Mouse (Mus musculus): ENCODE results near the gene Aagab.
A peak's percentile ranks its signal among the peaks of the same experiment; 100 is the strongest.

Aagab gene

DNA sequence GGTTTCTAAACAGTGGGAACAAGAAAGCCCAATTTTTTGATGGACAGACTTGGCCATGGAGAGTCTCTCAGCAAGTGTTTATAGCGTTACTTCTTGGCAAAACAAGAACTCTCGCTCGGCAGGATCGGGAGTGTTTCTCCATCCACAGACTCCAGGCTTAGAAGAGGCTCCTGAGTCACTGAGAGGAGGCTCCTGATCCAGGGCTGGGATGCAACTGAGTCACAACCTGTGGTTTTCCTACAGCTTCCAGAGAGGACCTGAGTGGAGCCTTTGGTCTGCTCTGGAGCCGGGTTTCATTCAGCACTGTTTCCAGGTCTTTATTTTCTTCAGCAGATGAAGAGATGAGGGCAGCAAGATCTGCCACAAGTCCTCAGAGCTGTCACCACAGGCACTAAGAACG is 5.5 kb downstream of the Aagab start:
- no peak for DNase-seq

GRCm38 (mm10) chr9:63609246-63609645 is 6.8 kb downstream of the Aagab start:
- no peak for DNase-seq

GRCm38 (mm10) chr9:63609776-63610175 is 7.3 kb downstream of the Aagab start:
- no peak for DNase-seq

GRCm38 (mm10) chr9:63610231-63610630 is 7.8 kb downstream of the Aagab start:
- no peak for DNase-seq

DNA sequence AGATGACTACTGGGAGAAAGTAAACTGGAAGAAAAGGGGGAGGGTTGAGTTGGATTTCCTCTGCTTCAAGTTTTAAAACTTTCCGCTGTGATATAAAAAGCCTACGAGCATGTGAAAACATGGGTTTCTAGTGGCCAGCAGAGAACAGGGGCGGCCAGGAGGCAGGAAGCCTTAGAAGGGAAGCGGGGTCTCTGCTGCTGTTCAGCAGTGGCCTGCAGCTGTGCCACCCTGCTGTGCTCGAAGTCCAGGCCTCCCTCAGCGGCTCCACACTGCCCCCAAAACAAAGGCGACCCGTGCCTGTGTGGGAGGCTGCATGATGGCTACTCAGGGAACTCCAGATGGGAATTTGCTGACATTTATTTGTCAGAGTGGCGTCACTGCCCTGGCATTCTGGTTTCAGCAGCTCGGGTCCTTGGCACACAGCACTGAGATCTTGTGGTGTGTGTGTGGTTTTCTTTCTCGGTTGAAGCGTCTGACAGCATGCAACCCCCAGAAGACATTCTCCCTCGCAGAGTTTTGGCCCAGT is 8.4 kb downstream of the Aagab start:
- DNase-seq = peak; percentile 25 to 29

GRCm38 (mm10) chr9:63611967-63612366 is 9.5 kb downstream of the Aagab start:
- DNase-seq = no peak

GRCm38 (mm10) chr9:63612565-63613515 is 10.4 kb downstream of the Aagab start:
- peak; percentile 42 to 44 for DNase-seq

DNA sequence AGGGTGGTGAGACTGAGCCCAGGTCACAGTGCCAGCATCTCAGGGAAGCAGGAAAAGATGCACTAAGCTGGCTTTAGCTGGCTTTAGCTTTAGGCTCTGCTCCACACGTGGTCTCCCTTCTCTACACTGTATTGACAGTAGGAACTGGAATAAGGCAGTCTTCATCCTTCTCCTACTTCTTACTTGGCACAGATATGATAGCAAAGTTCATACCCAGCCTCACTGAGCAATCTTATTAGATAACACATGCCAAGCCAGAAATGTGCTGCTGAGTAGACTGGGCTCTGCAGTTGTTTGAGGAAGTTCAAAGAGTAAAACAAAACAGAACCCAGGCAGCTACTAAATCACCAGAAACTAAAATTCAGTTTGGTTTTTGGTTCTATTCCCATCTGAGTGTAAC is 11.1 kb downstream of the Aagab start:
- DNase-seq = no peak

DNA sequence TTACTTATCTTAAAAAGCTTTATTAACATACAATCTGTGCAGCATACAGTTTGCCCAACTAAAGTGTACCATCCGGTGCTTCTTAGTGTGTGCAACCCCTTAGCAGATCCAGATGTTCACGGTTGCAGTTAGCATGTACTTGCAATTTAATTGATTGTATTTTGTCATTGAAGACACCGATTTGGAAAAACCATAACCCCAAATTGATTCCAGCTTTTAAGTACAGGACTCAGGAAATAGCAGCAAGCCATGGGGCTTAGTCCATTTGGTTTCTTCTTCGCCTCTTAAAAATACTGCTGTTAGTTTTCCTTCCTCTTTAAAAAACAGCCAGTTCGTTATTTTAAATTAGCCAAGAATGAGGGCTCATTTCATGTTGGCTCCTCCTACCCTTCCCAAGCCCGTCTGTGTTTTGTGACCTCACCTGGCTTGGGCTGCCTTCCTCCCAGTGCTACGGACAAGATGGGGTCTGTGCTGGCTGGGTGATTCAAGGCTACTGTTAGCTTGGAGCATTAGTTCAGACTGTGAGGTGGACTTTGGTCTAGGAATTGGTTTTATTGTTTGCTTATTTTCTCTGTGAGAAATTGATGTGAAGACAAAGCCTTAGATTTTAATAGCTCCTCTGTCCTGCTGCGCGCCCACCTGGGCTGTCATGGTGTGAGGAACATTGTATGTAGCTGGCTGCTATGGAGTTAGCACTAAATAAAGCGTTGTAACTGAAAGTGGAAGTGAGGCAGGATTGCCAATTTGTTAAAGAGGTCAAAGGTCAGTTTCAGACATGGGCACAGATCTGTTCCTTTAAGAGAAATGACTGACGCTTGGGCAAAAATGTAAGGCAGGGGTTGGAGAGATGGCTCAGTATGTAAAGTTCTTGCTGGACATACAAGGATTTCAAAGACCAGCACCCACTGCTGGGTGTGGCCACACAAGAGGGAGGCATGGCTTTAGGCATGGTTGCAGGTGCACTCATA is 11.8 kb downstream of the Aagab start:
- no peak for DNase-seq

DNA sequence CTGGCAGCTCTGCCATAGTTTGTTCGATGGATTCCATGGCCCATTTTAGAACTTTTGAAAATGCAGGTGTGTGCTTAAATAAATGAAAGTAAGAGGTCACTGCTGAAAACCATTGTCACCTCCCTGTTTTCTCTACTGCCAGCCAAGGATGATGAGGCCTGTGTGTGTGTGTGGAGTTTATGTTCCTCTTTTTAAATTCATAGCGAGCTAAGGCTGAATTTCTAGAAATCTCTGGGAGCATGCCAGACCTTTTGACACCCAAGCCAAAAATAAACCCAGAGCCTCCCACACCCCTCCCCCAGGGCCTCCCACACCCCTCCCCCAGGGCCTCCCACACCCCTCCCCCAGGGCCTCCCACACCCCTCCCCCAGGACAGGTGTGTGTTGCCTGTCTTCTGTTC is 15.5 kb downstream of the Aagab start:
- DNase-seq = no peak

- no peak for DNase-seq
These were observed 21.6 kb downstream of the Aagab start for GRCm38 (mm10) chr9:63623895-63624569.

DNA sequence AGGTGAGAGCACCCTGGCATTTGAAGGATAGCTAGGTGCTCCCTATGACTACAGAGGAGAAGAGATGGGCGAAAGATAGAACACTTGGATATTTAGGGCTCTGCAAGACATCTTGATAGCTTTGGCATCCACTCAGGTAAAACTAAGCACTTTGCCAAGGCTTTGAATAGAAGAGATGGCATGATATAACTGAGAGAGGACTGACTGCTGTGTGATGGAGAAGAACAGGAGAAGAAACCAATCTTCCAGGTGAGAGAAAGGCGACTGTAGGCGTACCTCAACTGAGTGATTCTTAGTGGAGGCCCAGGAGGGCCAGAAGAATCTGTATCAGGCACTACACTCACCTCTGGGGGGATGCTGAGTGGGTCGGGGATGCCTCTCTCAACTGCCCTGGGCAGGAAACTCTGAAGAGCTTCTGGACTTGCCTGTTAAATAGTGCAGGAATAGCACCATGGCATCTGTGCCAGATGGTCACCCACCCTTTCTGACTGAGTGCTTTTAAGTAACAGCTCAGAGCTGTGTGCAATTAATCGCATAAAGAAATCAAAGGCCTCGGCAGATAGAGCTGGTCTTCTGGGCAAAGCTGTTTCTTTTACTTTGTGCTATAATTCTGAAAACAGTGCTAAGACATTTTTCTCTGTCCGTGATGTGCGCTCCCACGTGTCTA is 22.8 kb downstream of the Aagab start:
- no peak for DNase-seq

DNA sequence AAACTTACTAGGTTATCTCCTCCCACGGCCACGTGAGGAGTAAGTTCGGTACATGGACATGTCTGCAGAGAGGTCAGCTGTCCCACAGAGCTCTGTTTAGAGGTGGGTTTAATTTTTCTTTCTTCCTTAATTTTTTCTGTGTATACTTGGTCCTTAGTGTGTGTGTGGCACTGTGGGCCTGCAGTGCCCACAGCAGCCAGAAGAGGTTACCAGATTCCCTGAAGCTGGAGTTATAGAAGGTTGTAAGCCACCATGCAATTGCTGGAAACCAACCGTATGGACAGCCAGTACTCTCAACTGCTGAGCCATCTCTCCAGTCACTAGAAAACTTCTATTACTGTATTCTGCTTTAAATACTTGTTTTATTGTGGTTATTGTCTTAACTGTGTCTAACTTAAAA is 29.6 kb downstream of the Aagab start:
- peak in 1 of 2 experiments; percentile 32 for DNase-seq

GRCm38 (mm10) chr9:63632924-63633323 is 30.5 kb downstream of the Aagab start:
- no peak for DNase-seq

GRCm38 (mm10) chr9:63633334-63633733 is 30.9 kb downstream of the Aagab start:
- no peak for DNase-seq

DNA sequence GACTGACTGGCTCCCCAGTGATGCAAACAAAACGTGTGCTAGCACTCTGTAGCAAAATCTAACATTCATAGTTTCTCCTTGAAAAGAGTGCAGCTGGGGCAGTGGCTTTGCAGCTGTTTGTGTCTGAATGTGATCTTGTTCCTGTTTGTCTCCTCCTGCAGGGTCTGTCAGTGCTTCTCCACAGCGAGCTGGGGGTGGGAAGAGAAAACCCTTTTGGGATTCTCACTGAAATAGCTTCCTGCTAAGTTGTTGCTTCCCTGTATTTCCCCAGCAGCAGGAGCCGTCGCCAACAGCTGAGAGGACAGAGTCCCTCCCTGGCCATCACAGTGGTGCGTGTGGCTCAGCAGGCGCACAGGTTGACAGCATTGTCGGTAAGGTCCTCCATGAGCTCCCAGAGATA is 33.7 kb downstream of the Aagab start:
- no peak for DNase-seq

- DNase-seq = no peak
These were observed 39.7 kb downstream of the Aagab start for GRCm38 (mm10) chr9:63641983-63642646.

- DNase-seq = no peak
These were observed 41.6 kb downstream of the Aagab start for GRCm38 (mm10) chr9:63644011-63644410.

GRCm38 (mm10) chr9:63645084-63645483 is 42.6 kb downstream of the Aagab start:
- DNase-seq = no peak

- DNase-seq = peak in 1 of 2 experiments; percentile 39
These were observed 45.4 kb downstream of the Aagab start for GRCm38 (mm10) chr9:63647581-63648519.
